Mouse (Mus musculus) brain, embryonic 14.5 days (tissue): ENCODE results near the gene Sf3a1. TPM values are rescaled to one million over a fixed set of nuclear protein-coding genes. Genes with fewer than 3 reads are reported as not detected.
"Not testable (repeated sequence)": the region's sequence is repeated elsewhere in the genome, so short reads cannot be mapped to it uniquely, and the experiment has no call there.

Experiments used
- DNase-seq: peaks from one replicate; pipeline ENCODE4 v3.0.0-alpha.2; 2011; ENCODE audit warnings: low read depth
- CTCF ChIP-seq: fragments of 200-500 bp; IDR thresholded peaks from 2 replicates; pipeline ENCODE4 v1.5.1; 2012; ENCODE audit warnings: inconsistent platforms, mild to moderate bottlenecking, moderate library complexity, borderline replicate concordance; ENCODE audit not compliant: insufficient read depth, insufficient read length; ENCODE audit errors: extremely low read depth
- POLR2A ChIP-seq: fragments of 200-500 bp; IDR thresholded peaks from 2 replicates; pipeline ENCODE4 v1.6.1; 2012; ENCODE audit warnings: mild to moderate bottlenecking, inconsistent platforms, borderline replicate concordance; ENCODE audit not compliant: poor library complexity, insufficient read depth, insufficient read length, severe bottlenecking; ENCODE audit errors: extremely low read depth
- polyA plus RNA-seq: library from polyadenylated mRNA; depleted of rRNA; stranded (reverse); fragments of >200 nt; gene quantifications from 2 replicates; pipeline ENCODE4 v1.2.3, GENCODE M21; 2012

Gene Sf3a1
- polyA plus RNA-seq, 1 experiment: 84.0 TPM

GRCm38 (mm10) chr11:4119635-4120034, 40.5 kb upstream of the Sf3a1 start:
- TF ChIP-seq POLR2A: no peak
- TF ChIP-seq CTCF: no peak

DNA sequence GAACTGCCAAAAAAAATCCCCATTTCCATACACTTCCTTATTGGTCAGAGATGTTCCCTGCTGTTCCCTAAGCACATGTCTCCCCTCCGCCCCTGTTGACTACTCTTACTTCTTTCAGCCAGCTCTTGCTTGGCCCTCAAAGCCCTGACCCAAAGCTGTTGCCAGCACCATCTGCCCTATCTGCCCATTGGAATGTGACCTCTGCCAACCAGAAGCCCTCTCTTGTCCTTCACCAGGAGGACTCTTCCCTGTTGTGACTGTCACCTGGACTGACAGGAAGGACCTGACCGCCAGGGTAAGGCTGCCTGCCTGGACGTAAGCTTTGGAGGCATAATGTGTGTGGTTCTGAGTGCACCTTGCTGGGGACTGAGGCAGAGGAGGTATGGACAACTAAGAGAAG, 38.5 kb upstream of the Sf3a1 start:
- TF ChIP-seq CTCF (no peak), POLR2A (no peak)

More at GRCm38 (mm10) chr11:4119635-4120034, 40.5 kb upstream of the Sf3a1 start:
- DNase-seq: no peak

GRCm38 (mm10) chr11:4122226-4122625, 37.9 kb upstream of the Sf3a1 start:
- TF ChIP-seq POLR2A (no peak), CTCF (no peak)
- no peak for DNase-seq

More for the DNA sequence above, 38.5 kb upstream of the Sf3a1 start:
- no peak for DNase-seq

DNA sequence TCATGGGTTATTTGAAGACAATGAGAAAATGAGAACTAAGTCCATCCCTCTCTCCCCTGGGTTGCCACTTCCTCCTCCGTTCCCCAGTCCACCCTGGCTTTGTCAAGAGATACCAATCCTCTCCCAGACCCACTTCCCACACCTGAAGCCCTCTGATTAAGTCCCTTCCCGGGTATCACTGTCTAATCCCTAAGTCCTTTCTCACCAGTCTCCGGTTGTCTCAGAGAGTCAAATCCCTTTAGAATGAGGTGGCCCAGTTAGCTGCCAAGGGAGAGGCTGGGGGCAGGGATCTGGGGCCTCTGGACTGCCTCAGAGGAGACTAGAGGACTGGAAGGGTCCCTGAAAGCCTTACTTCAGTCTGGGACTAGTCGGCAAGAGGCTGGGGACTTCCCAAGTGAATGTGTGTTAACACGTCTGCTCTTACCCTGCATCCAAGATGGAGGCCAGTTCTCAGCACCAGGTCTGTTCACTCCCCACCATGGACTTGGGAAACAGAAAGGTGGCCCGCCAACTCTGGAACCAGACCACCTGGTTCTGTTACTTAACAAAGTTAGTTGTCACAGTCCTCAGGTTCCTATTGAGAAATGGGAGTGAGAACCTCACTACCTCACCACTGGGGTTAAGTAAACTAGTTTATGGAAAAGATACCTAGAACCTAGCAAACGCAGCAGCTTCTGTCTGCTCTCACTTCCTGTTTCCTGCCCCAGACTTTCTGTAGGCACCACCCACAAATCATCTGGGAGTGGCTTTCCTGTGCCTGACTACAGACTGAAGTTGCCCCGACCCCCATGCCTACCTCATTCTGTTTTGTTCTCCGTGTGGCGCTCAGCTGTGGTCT, 37.2 kb upstream of the Sf3a1 start, which contains the start of gene Sec14l2:
Gene Sec14l2, minus strand, starts transcription at position 674 of the 838 bp plus-strand sequence.
- TF ChIP-seq CTCF: no peak
- no peak for TF ChIP-seq POLR2A
- no peak for DNase-seq

DNA sequence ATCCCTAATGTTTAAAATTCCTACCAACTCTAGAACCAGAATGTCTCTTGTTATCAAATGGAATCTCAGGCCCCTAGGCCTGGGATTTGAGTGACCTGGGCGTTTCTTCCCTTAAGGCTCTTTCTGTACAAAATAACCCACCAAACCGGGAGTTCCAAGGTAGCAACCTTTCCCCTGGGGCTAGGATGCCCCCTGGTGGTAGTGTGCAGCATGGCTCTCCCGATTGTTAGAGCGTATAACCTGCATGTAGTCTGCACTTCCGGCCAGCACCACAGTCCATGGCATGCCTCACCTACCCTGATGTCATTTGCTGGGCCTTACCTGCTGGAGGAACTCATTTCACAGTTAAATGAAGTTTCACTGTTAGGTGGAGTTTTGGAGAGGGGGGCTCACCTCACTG, 36.2 kb upstream of the Sf3a1 start:
- no peak for DNase-seq
- TF ChIP-seq CTCF (peak; percentile 54; the same call in 1 of the 2 replicates), POLR2A (no peak)

DNA sequence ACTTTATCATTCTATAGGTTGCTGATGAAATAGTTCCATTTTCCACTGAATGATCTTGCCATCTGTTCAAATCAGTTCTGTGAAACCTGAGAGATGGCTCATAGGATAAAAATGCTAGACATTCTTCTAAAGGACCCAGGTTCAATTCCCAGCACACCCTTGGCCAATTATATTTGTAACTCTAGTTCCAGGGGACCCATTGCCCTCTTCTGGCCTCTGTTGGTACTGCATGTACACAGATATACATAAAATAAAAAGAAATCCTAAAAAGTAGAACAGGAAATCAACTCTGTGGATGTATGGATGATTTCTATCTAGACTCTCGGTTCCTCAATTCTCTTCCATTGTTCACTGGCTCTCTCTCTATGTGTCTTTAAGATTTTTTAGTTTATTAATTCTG, 33.1 kb upstream of the Sf3a1 start:
- no peak for DNase-seq
- TF ChIP-seq POLR2A (no peak), CTCF (no peak)

DNA sequence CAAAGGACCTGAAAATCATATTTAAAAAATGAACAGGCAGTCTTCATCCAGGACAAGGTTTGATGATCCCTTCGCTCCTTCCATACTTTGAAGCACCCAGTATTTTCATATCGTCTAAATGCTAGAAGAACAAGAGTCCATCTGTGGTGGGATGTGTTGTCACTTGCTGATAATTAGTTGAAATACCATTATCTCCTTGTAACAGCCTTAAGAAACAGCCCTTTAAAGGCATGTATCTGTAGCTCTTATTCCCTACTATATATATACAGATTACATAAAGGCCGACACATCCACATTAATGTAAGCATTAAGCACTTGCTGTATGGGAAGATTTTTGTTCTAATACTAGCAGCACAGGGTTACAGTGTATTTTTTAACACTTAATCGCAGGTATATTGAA, 31.7 kb upstream of the Sf3a1 start:
- not testable (repeated sequence) for DNase-seq

GRCm38 (mm10) chr11:4133450-4133849, 26.7 kb upstream of the Sf3a1 start:
- peak; percentile 48; the same call in 1 of the 2 replicates for TF ChIP-seq CTCF
- TF ChIP-seq POLR2A: no peak
- no peak for DNase-seq

DNA sequence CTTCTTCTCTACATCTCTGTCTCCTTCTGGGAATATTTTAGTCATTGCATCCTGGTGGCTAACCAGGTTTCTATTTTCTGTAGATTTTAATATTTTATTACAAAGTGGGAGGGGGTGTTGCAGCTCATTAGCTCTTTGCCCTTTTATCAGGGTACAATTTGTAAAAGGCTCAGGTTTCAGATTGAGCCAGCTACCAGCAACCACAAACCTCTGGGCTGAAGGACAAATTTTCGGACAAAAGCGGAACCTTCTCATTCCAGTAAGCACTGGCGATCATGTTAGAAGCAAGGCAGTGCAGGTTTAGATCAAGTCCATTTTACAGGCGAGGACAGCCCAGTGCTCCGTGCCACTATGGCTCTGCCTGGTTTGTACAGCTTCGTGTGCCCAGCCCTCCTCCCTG, 25.8 kb upstream of the Sf3a1 start:
- TF ChIP-seq POLR2A (no peak), CTCF (no peak)
- DNase-seq: no peak

DNA sequence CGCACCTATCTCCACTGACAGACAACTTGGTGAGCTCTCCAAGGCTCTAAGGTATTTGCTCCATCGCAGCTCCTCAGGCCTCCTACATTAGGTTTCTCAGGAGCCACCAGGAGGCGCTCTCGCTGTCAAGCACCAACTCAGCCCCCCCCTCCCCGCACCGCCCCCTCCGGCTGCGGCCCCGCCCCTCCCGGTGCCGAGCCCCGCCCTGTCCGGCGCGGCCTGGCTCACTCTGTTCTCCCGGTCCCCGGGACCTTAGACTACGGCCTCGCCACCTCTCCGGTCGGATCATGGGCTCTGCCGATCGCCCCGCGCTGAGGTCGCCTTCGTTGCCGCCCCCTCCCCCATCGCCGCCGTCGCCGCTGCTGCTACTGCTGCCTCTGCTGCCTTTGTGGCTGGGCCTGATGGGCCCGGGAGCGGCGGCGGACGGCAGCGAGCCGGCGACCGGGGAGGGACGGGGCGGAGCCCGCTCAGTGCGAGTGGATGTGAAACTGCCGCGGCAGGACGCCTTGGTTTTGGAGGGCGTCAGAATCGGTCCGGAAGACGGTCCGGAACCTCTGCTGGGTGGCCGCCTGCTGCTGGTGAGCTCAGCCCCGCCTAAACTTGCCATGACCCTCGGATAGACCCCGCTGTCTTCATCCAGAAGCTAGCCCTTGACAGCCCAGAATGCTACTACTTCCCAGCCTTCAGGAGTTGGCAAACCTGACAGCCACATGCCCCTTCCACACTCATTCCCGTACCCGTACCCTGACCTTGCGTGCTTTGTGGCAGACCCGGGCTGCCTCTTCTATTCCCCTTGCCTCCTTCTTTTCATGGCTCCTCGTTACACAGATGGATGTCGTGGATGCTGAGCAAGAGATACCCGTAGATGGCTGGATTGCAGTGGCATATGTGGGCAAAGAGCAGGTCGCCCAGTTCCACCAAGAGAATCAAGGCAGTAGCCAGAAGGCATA, 24.9 kb upstream of the Sf3a1 start, which contains the start of gene Rnf215:
Gene Rnf215, plus strand, starts transcription at position 217 of the 950 bp plus-strand sequence.
- TF ChIP-seq CTCF: peak; percentile 81
- TF ChIP-seq POLR2A: peak; percentile 86
- peak; percentile 96 for DNase-seq

DNA sequence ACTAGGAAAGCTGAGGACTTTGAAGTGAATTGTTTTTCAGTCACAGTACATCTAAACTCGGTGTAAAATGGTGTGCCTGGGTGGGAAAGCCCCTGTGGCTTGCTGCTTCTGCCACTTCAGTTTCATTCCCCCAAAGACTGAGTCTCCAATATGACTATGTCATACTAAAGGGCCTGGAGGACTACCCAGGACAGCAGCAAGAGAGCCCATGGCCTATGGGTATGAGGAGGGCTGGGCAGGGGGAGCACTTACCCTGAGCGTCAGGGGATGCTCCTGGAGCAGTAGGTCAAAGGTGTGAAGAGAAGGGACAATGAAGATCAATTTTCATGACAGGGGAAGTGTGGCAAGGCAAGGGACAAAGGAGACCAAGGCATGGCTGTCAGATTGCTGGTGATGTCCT, 21.2 kb upstream of the Sf3a1 start:
- TF ChIP-seq POLR2A (no peak), CTCF (no peak)
- DNase-seq: no peak
